Mouse (Mus musculus) heart, adult 9 months (tissue): Measurements from ENCODE around the gene Gm595.
A peak's percentile ranks its signal among the peaks of the same experiment; 100 is the strongest.

ENCODE experiments used
- DNase-seq, 2 experiments: peaks; one replicate each; pipeline ENCODE4 v3.0.0; 2022; ENCODE audit warnings: low spot score in 2 of 2

Gene Gm595

GRCm38 (mm10) chrX:48877613-48878012 lies at the start of gene Gm595:
TSS of gene Gm595 (minus strand) at chrX:48877713.
- no peak for DNase-seq

GRCm38 (mm10) chrX:48908421-48908820 lies 30.9 kb upstream of the Gm595 start:
- no peak for DNase-seq

DNA sequence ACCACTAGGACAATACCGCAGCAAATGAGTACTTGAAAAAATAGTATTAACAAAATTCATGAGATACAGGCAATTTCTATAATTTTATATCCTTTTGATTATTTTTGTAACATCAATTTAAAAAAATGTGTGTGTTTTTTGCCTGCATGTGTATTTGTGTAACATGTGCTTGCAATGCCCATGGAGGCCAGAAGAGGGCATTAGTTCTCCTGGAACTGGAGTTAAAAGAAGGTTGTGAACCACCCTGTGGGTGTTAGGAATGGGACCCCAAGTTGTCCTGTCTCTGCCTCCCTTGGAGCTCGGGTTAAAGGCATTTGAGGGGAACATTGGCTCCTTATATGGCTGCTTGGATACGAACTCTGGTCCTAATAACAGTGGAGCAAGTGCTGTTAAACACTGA lies 26.2 kb upstream of the Gm595 start:
- DNase-seq, result no peak

- peak in 1 of 2 experiments; percentile 5 for DNase-seq
These were observed 22.0 kb upstream of the Gm595 start for GRCm38 (mm10) chrX:48899555-48899954.

DNA sequence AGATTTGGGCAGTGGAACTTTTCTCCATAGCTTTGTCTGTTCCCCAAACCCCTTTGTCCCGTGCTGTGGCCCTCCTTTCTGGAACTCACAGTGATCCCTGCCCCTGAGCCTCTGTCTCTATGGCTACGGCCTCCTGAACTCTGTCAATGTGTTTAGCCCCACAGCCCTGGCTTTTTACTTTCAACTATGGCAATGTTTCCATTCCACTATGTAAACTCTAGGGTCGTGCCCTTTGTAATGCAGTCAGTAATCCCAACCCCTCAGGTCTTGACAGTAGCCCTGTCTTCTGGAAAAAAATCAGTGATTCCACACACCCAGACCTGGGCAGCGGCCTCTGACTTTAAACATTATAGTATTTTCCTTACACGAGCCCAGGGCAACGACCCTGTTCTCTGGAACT lies 19.3 kb upstream of the Gm595 start:
- DNase-seq, result no peak

GRCm38 (mm10) chrX:48893946-48894345 lies 16.4 kb upstream of the Gm595 start:
- DNase-seq, result no peak

DNA sequence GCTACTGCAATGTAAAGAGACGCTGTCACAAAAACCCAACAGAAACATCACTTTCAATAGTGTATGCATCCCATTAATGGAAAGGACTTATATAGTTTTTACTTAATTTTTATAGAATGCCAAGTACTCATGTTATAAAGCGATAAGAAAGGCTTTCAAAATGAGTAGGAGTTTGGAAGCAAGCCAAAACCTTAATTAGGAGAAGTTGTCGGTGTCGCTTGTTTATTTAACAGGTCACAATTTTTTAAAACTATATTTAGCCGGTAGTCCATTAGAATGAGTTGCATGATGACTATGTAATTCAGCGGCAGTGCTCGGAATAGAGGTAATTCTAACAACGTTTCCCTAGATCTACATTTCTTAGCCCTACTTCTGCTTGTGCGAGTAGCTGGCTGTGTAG lies 12.7 kb upstream of the Gm595 start:
- DNase-seq, result no peak

GRCm38 (mm10) chrX:48884615-48885014 lies 7.1 kb upstream of the Gm595 start:
- no peak for DNase-seq
